Mouse (Mus musculus) right cerebral cortex, postnatal 36 days (tissue): ENCODE data around the gene Sptlc2.
"Not testable (repeated sequence)": the region's sequence is repeated elsewhere in the genome, so short reads cannot be mapped to it uniquely, and the experiment has no call there.

Experiments
- DNase-seq, 2 experiments: peaks; one replicate each; pipeline ENCODE4 v3.0.0; 2022; ENCODE audit warnings: low spot score in 2 of 2, mixed read lengths in 1 of 2

Gene Sptlc2

GRCm38 (mm10) chr12:87331908-87332307 is 56.2 kb downstream of the Sptlc2 start:
- no peak for DNase-seq

GRCm38 (mm10) chr12:87331053-87331456 is 57.1 kb downstream of the Sptlc2 start:
- DNase-seq, result no peak

- DNase-seq, result no peak
Measured at GRCm38 (mm10) chr12:87330213-87330612, 57.9 kb downstream of the Sptlc2 start.

GRCm38 (mm10) chr12:87328025-87328424 is 60.1 kb downstream of the Sptlc2 start:
- DNase-seq, result no peak

- no peak for DNase-seq
Measured at GRCm38 (mm10) chr12:87327610-87328009, 60.5 kb downstream of the Sptlc2 start.

- DNase-seq, result no peak
Measured at GRCm38 (mm10) chr12:87325452-87325851, 62.7 kb downstream of the Sptlc2 start.

GRCm38 (mm10) chr12:87319229-87319628 is 68.9 kb downstream of the Sptlc2 start:
- no peak for DNase-seq

- DNase-seq, result no peak
Measured at GRCm38 (mm10) chr12:87317951-87318350, 70.2 kb downstream of the Sptlc2 start.

GRCm38 (mm10) chr12:87313098-87313497 is 75.1 kb downstream of the Sptlc2 start:
- DNase-seq, result no peak

- DNase-seq, result not testable (repeated sequence)
Measured at GRCm38 (mm10) chr12:87306584-87306844, 81.6 kb downstream of the Sptlc2 start.

- no peak for DNase-seq
Measured at GRCm38 (mm10) chr12:87305767-87306583, 82.2 kb downstream of the Sptlc2 start.

GRCm38 (mm10) chr12:87301189-87301588 is 87.0 kb downstream of the Sptlc2 start:
- no peak for DNase-seq

- DNase-seq, result no peak
Measured at GRCm38 (mm10) chr12:87300441-87300690, 87.8 kb downstream of the Sptlc2 start.

- no peak for DNase-seq
Measured at GRCm38 (mm10) chr12:87299657-87300440, 88.3 kb downstream of the Sptlc2 start, which contains the start of gene Ism2. Gene Ism2, minus strand, starts transcription at chr12:87299705.

- DNase-seq, result no peak
Measured at GRCm38 (mm10) chr12:87299037-87299656, 89.0 kb downstream of the Sptlc2 start.

- DNase-seq, result no peak
Measured at GRCm38 (mm10) chr12:87293934-87294333, 94.2 kb downstream of the Sptlc2 start.

GRCm38 (mm10) chr12:87289100-87289499 is 99.1 kb downstream of the Sptlc2 start:
- no peak for DNase-seq

GRCm38 (mm10) chr12:87284726-87285125 is 103.4 kb downstream of the Sptlc2 start:
- DNase-seq, result no peak

- no peak for DNase-seq
Measured at GRCm38 (mm10) chr12:87284268-87284667, 103.9 kb downstream of the Sptlc2 start.

GRCm38 (mm10) chr12:87283706-87284105 is 104.4 kb downstream of the Sptlc2 start:
- no peak for DNase-seq

- DNase-seq, result no peak
Measured at GRCm38 (mm10) chr12:87282743-87283142, 105.4 kb downstream of the Sptlc2 start.

GRCm38 (mm10) chr12:87281766-87282165 is 106.4 kb downstream of the Sptlc2 start:
- no peak for DNase-seq

- no peak for DNase-seq
Measured at GRCm38 (mm10) chr12:87279879-87280278, 108.3 kb downstream of the Sptlc2 start.
